Mouse (Mus musculus) megakaryocyte, adult 5-6 weeks (primary cell): Measurements from ENCODE around the gene Eya3. TPM values are rescaled to one million over a fixed set of nuclear protein-coding genes. Genes with fewer than 3 reads are reported as not detected.

Source experiments
- ATAC-seq: 2 replicates; pipeline ENCODE4 v1.8.0; 2016; ENCODE audit warnings: mild to moderate bottlenecking, inconsistent platforms; ENCODE audit not compliant: poor library complexity, severe bottlenecking
- total RNA-seq, 2 experiments: library from RNA; stranded (forward) in 1 of 2; stranded (reverse) in 1 of 2; fragments of 153-499, 151-499 nt in 1 of 2; fragments of 221-1000, 200-1000 nt in 1 of 2; gene quantifications; 2 replicates each; pipeline versions ENCODE4 v1.2.3 to v1.2.4; 2015 to 2017

The Eya3 gene
- total RNA-seq, 2 experiments from 2014 or later = 31.7 to 49.3 TPM

- peak; percentile 22 for ATAC-seq
Measured at GRCm38 (mm10) chr4:132639191-132639713, 465 bp downstream of the Eya3 start.

- ATAC-seq = no peak
Measured at GRCm38 (mm10) chr4:132647439-132647838, 8.7 kb downstream of the Eya3 start.

DNA sequence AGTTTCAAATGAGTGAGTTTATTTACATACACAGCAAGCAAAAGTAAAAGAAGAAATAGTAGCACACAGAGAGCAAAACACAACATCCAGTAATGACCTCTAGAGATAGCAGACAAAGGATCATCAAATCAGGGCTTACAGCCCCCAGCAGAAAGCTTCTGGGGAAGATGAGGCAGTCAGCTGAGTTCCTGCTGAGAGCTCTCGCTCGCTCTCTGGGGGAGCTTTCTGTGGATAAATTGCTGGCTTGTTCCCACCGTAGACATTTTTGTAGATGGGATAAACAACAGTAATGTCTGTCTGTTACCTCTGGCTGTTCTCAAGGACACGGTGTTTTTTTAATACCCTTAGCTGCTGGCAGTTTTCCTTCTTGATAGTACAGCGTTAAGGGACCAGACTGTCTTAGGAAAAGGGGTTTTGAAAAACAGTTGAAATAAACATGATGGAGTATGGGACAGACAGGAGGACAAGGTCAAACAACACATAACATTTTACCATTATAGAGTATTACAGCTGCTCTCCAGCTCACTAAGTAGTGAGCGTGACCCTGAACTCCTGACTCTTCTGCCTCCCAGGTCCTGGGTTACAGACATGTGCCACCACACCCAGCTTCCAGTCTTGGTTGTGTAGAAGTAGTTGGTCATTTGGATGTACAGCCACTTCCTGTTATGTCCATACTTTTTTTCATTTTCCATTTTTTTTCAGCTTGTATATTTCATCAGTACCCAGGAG, 10.6 kb downstream of the Eya3 start:
- no peak for ATAC-seq

DNA sequence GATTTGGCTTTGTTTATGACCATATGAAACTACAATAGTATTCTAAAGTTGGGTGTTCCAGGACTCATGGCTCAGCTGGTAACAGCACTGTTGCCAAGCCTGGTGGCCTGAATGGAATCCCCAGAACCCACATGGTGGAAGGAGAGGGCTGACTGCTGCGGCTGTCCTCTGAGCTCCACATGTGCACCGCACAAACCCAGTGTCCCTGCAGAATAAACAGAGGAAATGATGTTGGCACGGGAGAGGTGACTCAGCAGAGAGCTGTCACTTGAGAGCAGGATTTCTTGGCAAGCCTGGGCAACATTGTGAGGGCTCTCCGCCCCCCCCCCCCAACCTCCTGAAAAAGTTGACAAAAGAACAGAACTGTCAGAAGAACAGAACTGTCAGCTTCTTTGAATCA, 14.1 kb downstream of the Eya3 start:
- no peak for ATAC-seq

DNA sequence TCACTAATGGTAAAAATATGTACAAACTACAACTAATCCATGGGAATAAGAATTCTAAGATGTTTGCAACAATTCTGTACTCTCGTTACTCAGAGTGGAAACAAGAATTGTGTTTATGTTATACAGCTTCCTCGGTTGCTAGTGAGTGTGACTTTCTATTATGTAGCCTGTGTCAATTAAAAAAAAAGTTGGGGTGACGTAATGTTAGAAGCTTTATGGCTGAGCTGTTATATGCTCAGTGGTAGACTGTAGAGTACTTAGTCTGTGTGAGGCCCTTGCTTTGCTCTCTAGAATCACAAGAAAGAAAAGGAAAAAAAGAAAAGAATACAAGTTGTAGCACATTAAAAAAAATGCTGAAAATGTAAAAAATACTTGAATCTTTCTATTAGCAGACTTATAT, 15.0 kb downstream of the Eya3 start:
- ATAC-seq = no peak

DNA sequence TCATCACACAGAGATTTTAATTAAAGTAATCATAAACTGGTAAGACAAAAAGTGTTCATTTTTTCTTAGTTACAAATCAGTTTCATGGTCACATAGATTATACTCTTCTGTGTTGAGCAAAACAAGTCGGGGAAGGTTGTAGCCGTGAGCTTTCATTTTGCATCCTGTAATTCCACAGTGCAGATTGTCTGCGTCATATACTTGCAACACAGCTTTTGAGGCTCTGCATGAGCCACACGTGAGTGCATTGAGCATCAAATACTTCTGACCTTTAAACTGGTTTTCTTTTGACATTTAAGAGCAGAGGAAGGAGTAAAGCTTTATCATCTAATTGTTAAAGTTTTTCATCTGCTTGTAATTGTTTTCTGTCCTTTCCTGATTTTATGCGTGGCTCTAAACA, 16.5 kb downstream of the Eya3 start:
- no peak for ATAC-seq

DNA sequence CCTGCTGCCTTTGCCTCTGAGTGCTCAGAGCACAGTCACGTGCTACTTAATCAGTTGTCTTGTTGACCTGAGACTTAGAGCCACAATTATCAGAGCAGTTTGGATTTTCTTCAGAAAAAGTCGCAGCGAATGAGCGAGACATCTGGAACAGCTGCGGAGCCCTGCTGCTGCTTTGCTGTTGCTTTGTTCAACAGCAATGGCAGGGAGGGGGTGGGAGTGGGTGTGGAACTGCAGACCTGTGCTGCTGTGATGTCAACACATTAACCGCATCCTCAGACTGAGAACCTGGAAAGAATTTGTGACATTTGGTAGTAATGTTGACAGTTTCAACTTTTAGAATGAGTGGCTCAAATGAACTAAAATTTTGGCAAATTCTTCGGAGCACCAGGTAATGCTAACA, 20.3 kb downstream of the Eya3 start:
- ATAC-seq = no peak

DNA sequence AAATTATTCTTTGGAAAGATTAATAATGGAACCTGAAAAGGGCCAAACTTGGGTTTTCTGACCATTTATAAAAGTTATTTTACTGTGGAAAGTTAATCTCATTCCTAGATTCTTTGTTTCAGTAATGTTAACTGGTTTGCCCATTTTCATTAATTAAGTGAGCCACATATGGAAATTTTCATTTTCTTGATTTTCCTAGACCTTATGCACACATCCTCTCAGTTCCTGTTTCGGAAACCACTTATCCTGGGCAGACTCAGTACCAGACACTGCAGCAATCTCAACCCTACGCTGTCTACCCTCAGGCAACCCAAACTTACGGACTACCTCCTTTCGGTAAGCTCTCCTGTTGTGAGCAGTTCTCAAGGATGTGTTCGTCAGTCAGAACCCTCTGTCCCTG, 33.9 kb downstream of the Eya3 start:
- no peak for ATAC-seq

- ATAC-seq = no peak
Measured at GRCm38 (mm10) chr4:132676771-132677539, 38.2 kb downstream of the Eya3 start.

DNA sequence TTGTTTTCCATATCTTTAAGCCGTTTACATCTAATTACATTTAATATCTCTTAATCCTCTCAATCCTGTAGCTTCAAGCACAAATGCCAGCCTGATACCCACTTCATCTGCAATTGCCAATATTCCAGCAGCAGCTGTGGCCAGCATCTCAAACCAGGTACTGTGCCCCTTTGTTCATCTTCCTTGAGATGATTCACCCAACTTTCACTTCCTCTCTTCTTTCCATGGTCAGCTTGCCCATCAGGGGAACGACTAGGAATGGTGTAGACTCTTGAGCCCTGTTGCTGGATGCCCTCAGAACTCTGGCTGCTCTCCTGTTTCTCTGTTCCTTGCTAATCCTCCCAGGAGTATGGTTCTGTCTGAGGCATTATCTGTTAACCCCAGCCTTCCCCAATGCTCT, 50.8 kb downstream of the Eya3 start:
- ATAC-seq = no peak

DNA sequence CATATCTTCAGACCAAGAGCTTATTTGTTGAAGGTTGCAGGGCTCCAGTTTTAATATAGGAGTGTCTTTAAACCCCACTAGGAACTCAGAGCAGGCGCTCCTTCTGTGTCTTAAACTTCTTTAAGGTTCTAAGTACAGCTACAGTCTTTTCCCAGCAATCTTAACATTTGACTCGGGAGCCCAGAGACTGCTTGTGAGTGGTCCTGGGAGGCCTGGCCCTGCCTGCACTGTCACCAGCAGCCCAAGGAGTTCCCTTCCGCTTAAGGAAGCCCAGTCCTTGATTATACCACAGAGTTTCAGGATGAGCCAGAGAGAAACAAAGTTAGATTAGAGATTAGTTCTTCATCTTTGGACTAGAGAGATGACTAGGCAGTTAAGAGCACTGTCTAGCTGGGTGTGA, 54.6 kb downstream of the Eya3 start:
- ATAC-seq = no peak

GRCm38 (mm10) chr4:132702076-132702475, 63.3 kb downstream of the Eya3 start:
- no peak for ATAC-seq

DNA sequence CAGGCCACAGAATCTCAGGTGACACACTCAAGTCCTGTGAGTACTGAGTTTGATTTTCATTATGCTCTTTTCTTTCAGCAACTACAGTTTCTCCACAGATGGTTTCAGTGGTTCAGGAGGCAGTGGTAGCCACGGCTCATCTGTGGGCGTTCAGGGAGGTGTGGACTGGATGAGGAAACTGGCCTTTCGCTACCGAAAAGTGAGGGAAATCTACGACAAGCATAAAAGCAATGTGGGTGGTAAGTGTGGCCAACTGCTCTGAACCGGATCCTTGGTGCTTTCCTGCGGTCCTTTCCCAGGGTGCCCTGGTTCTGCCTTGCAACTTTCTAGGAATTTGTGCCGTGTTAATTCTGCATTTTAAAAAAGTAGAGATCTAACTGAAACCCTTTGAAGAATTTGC, 68.1 kb downstream of the Eya3 start:
- no peak for ATAC-seq

GRCm38 (mm10) chr4:132713181-132713580, 74.4 kb downstream of the Eya3 start:
- ATAC-seq = no peak

DNA sequence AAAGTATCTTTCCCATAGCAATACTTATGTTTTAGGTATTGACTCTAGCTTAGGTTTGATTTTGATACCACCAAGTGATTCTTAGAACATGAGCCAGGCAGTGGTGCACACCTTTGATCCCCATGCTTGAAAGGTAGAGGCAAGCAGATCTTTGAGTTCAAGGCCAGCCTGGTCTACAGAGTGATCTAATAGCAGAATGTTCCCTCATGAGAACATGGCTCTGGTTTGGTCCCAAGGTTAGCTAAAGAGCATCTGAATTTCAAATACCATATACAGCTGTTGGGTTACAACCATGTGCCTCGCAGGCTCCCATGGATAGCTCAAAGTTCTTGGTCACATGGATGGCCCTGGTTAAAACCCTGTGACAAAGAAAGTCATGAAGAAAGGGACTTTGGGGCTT, 79.5 kb downstream of the Eya3 start:
- no peak for ATAC-seq

- peak; percentile 34; the same call in 1 of the 2 replicates for ATAC-seq
Measured at GRCm38 (mm10) chr4:132728233-132728632, 89.4 kb downstream of the Eya3 start.

DNA sequence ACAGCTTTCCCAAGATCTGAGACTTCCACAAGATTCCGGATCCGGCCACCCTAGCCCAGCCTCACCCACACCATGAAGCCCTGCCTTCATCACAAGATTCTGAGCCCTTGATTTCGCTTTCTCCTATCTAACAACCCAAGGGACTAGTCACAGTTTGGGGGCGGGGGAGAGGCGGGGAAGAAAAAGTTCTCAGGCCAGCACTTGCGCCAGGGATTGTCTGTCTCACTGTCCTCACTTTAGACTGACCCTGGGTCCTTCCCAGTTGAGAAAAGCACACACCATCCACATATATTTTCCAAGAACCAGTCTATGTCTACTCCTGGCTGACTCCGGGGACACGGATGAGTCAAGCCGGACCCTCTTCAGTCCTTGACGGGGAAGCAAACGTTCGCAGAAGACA, 92.8 kb downstream of the Eya3 start:
- ATAC-seq = no peak

DNA sequence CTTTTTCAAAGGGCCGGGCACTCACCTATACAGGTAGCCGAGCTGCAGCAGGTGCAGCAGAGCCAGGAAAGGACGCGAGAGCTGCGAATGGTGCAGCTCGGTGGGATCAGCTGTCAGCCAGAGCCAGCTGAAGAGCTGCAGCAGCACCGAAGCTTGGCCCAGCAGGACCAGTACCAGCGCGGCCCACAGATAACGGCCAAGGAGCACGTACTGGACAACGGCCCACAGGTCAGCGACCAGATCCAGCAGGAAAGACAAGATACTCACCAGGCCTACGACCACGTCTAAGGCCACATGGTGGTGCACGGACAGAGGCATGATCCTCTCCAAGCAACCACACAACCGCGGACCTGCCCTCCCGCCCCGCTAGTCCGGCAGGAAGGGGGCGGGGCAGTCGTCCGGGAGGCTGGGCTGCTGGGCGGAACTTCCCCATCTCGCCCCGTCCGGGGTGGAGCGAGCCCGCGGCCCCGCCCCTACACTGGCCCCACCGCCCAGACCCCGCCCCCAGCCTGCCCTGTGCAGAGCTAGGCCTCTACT, 93.4 kb downstream of the Eya3 start, which contains the start of gene Xkr8:
Gene Xkr8, minus strand, starts transcription at position 399 of the 537 bp plus-strand sequence.
- ATAC-seq = peak; percentile 98

GRCm38 (mm10) chr4:132733071-132733770, 94.4 kb downstream of the Eya3 start:
- ATAC-seq = no peak

GRCm38 (mm10) chr4:132734766-132735165, 96.0 kb downstream of the Eya3 start:
- ATAC-seq = no peak

- ATAC-seq = no peak
Measured at GRCm38 (mm10) chr4:132735389-132735788, 96.6 kb downstream of the Eya3 start.
